Mouse (Mus musculus) midbrain, embryonic 15.5 days (tissue): ENCODE measurements around the gene Pdgfd. TPM values are rescaled to one million over a fixed set of nuclear protein-coding genes. Genes with fewer than 3 reads are reported as not detected.
"Not testable (repeated sequence)": the region's sequence is repeated elsewhere in the genome, so short reads cannot be mapped to it uniquely, and the experiment has no call there.

ENCODE experiments used
- ATAC-seq: fragments of 200-750 bp; cut with Nextera tagmentation; replicated peaks from 2 replicates; pipeline ENCODE4 v1.8.0; 2017; ENCODE audit warnings: moderate TSS enrichment
- H3K27ac ChIP-seq: fragments of 300-500 bp; sonication (generic); 2 replicates; pipeline ENCODE4 v1.5.1; 2015; ENCODE audit warnings: mild to moderate bottlenecking, inconsistent platforms
- H3K27me3 ChIP-seq: fragments of 300-500 bp; sonication (generic); replicated peaks from 2 replicates; pipeline ENCODE4 v1.6.1; 2015; ENCODE audit warnings: inconsistent platforms
- H3K36me3 ChIP-seq: fragments of 300-500 bp; sonication (generic); replicated peaks from 2 replicates; pipeline ENCODE4 v1.6.1; 2015; ENCODE audit warnings: inconsistent platforms
- H3K4me1 ChIP-seq: fragments of 300-500 bp; sonication (generic); 2 replicates; pipeline ENCODE4 v1.6.1; 2015; ENCODE audit warnings: inconsistent platforms
- H3K4me2 ChIP-seq: fragments of 300-500 bp; sonication (generic); 2 replicates; pipeline ENCODE4 v1.6.1; 2015; ENCODE audit warnings: inconsistent platforms, mild to moderate bottlenecking, moderate library complexity
- H3K4me3 ChIP-seq: fragments of 300-500 bp; sonication (generic); 2 replicates; pipeline ENCODE4 v1.5.1; 2015; ENCODE audit warnings: mild to moderate bottlenecking, inconsistent platforms
- H3K9ac ChIP-seq: fragments of 300-500 bp; sonication (generic); 2 replicates; pipeline ENCODE4 v1.6.1; 2015; ENCODE audit warnings: mild to moderate bottlenecking, inconsistent platforms
- H3K9me3 ChIP-seq: fragments of 300-500 bp; sonication (generic); 2 replicates; pipeline ENCODE4 v1.6.1; 2016; ENCODE audit warnings: inconsistent platforms
- WGBS: fragments of 180-500 bp; shearing (Covaris S2); methylation state at CpG from one replicate; pipeline ENCODE4 v1.1.7; 2015; ENCODE audit warnings: mixed read lengths; 5-methylcytosine and 5-hydroxymethylcytosine counted together
- polyA plus RNA-seq: library from polyadenylated mRNA; unstranded; fragments of >200 nt; fragmentation: Nextera tagmentation; extraction: Ambion mirVana; gene quantifications from 2 replicates; pipeline ENCODE4 v1.2.1, GENCODE M21; 2015

The Pdgfd gene
- polyA plus RNA-seq, result 2.4 and 2.6 TPM in 2 replicates

GRCm38 (mm10) chr9:6168391-6169037, at the start of gene Pdgfd:
Pdgfd (plus strand) TSS chr9:6168584.
- Histone ChIP-seq H3K4me1 (peaks cover 6% of the 10 kb centered on the region; the same call in 1 of the 2 replicates), H3K27ac (no peak within 1 kb of the TSS), H3K4me3 (peak within 1 kb of the TSS; percentile 38), H3K9ac (peak within 1 kb of the TSS; percentile 25; the same call in 1 of the 2 replicates), H3K9me3 (no peaks in the 10 kb centered on the region), H3K36me3 (no peaks in the 10 kb centered on the region), H3K27me3 (no peaks in the 10 kb centered on the region), H3K4me2 (peak within 1 kb of the TSS; percentile 77)
- peak; percentile 93 for ATAC-seq
- under 1% methylated on average over 32 of the region's 32 CpGs for whole genome bisulfite sequencing

- Histone ChIP-seq H3K36me3 (no peaks in the 10 kb centered on the region), H3K4me2 (peak overlapping the region; percentile 77), H3K4me3 (peak overlapping the region; percentile 38), H3K9me3 (no peaks in the 10 kb centered on the region), H3K27ac (no peak overlapping the region), H3K9ac (no peak overlapping the region), H3K4me1 (peaks cover 6% of the 10 kb centered on the region; the same call in 1 of the 2 replicates), H3K27me3 (no peaks in the 10 kb centered on the region)
- 55% methylated on average over 3 of the region's 3 CpGs for WGBS
- peak; percentile 26 for ATAC-seq
These were observed 651 bp downstream of the Pdgfd start for GRCm38 (mm10) chr9:6169038-6169431.

- H3K9me3 ChIP-seq, result no peaks in the 10 kb centered on the region
- no peak overlapping the region for H3K9ac ChIP-seq
- 91% methylated on average over 9 of the region's 9 CpGs for WGBS
- H3K4me2 ChIP-seq, result no peak overlapping the region
- ATAC-seq, result no peak
- no peaks in the 10 kb centered on the region for H3K36me3 ChIP-seq
- no peak overlapping the region for H3K4me3 ChIP-seq
- H3K27me3 ChIP-seq, result no peaks in the 10 kb centered on the region
- peaks cover 6% of the 10 kb centered on the region; the same call in 1 of the 2 replicates for H3K4me1 ChIP-seq
- H3K27ac ChIP-seq, result no peak overlapping the region
These were observed 2.6 kb downstream of the Pdgfd start for GRCm38 (mm10) chr9:6170962-6171361.

GRCm38 (mm10) chr9:6173276-6173675, 4.9 kb downstream of the Pdgfd start:
- ATAC-seq, result no peak

GRCm38 (mm10) chr9:6175731-6176130, 7.3 kb downstream of the Pdgfd start:
- Histone ChIP-seq H3K9ac (no peak overlapping the region), H3K4me3 (no peak overlapping the region), H3K27me3 (no peaks in the 10 kb centered on the region), H3K4me1 (no peaks in the 10 kb centered on the region), H3K4me2 (no peak overlapping the region), H3K27ac (no peak overlapping the region), H3K9me3 (no peaks in the 10 kb centered on the region), H3K36me3 (no peaks in the 10 kb centered on the region)
- 92% methylated on average over 4 of the region's 4 CpGs for WGBS
- no peak for ATAC-seq

More at GRCm38 (mm10) chr9:6173276-6173675, 4.9 kb downstream of the Pdgfd start:
- 87% methylated on average over 1 of the region's 1 CpGs for WGBS
- Histone ChIP-seq H3K36me3 (no peaks in the 10 kb centered on the region), H3K9ac (no peak overlapping the region), H3K4me2 (no peak overlapping the region), H3K4me3 (no peak overlapping the region), H3K4me1 (peaks cover 5% of the 10 kb centered on the region; the same call in 1 of the 2 replicates), H3K27me3 (no peaks in the 10 kb centered on the region), H3K27ac (no peak overlapping the region), H3K9me3 (no peaks in the 10 kb centered on the region)

- Histone ChIP-seq H3K36me3 (no peaks in the 10 kb centered on the region), H3K9ac (no peak overlapping the region), H3K9me3 (no peaks in the 10 kb centered on the region), H3K27me3 (no peaks in the 10 kb centered on the region), H3K4me1 (no peaks in the 10 kb centered on the region), H3K4me2 (no peak overlapping the region), H3K4me3 (no peak overlapping the region), H3K27ac (no peak overlapping the region)
- ATAC-seq, result no peak
- WGBS, result 89% methylated on average over 3 of the region's 3 CpGs
These were observed 14.0 kb downstream of the Pdgfd start for GRCm38 (mm10) chr9:6182307-6182923.

- WGBS, result 30% methylated on average over 3 of the region's 3 CpGs
- no peak overlapping the region for H3K9ac ChIP-seq
- no peaks in the 10 kb centered on the region for H3K9me3 ChIP-seq
- H3K27me3 ChIP-seq, result no peaks in the 10 kb centered on the region
- H3K4me2 ChIP-seq, result no peak overlapping the region
- no peaks in the 10 kb centered on the region for H3K36me3 ChIP-seq
- H3K4me3 ChIP-seq, result no peak overlapping the region
- peak; percentile 71 for ATAC-seq
- no peaks in the 10 kb centered on the region for H3K4me1 ChIP-seq
- no peak overlapping the region for H3K27ac ChIP-seq
These were observed 19.6 kb downstream of the Pdgfd start for GRCm38 (mm10) chr9:6187955-6188354.

GRCm38 (mm10) chr9:6193352-6193751, 25.0 kb downstream of the Pdgfd start:
- no peak overlapping the region for H3K4me3 ChIP-seq
- H3K36me3 ChIP-seq, result no peaks in the 10 kb centered on the region
- H3K4me2 ChIP-seq, result no peak overlapping the region
- H3K9me3 ChIP-seq, result no peaks in the 10 kb centered on the region
- no peak overlapping the region for H3K27ac ChIP-seq
- no peak overlapping the region for H3K9ac ChIP-seq
- H3K27me3 ChIP-seq, result no peaks in the 10 kb centered on the region
- 50% methylated on average over 1 of the region's 1 CpGs for WGBS
- no peak for ATAC-seq
- no peaks in the 10 kb centered on the region for H3K4me1 ChIP-seq

GRCm38 (mm10) chr9:6212862-6213261, 44.5 kb downstream of the Pdgfd start:
- no peaks in the 10 kb centered on the region for H3K27me3 ChIP-seq
- no peak overlapping the region for H3K27ac ChIP-seq
- H3K9ac ChIP-seq, result no peak overlapping the region
- no peaks in the 10 kb centered on the region for H3K9me3 ChIP-seq
- no peaks in the 10 kb centered on the region for H3K4me1 ChIP-seq
- ATAC-seq, result no peak
- H3K4me2 ChIP-seq, result no peak overlapping the region
- no peak overlapping the region for H3K4me3 ChIP-seq
- 76% methylated on average over 5 of the region's 5 CpGs for WGBS
- no peaks in the 10 kb centered on the region for H3K36me3 ChIP-seq

GRCm38 (mm10) chr9:6217505-6217904, 49.1 kb downstream of the Pdgfd start:
- ATAC-seq, result no peak
- Histone ChIP-seq H3K36me3 (no peaks in the 10 kb centered on the region), H3K27me3 (no peaks in the 10 kb centered on the region), H3K4me2 (no peak overlapping the region), H3K4me3 (no peak overlapping the region), H3K27ac (no peak overlapping the region), H3K4me1 (no peaks in the 10 kb centered on the region), H3K9ac (no peak overlapping the region), H3K9me3 (no peaks in the 10 kb centered on the region)
- 63% methylated on average over 1 of the region's 1 CpGs for WGBS

- ATAC-seq, H3K9ac ChIP-seq, H3K9me3 ChIP-seq, H3K27me3 ChIP-seq, H3K4me1 ChIP-seq, H3K4me3 ChIP-seq, H3K4me2 ChIP-seq, H3K36me3 ChIP-seq, H3K27ac ChIP-seq: not testable (repeated sequence)
- 90% methylated on average over 1 of the region's 1 CpGs for WGBS
These were observed 67.6 kb downstream of the Pdgfd start for GRCm38 (mm10) chr9:6235982-6236381.

GRCm38 (mm10) chr9:6250320-6250719, 81.9 kb downstream of the Pdgfd start:
- H3K27ac ChIP-seq, result no peak overlapping the region
- no peak overlapping the region for H3K4me2 ChIP-seq
- peak; percentile 63 for ATAC-seq
- no peak overlapping the region for H3K4me3 ChIP-seq
- H3K9me3 ChIP-seq, result no peaks in the 10 kb centered on the region
- no peaks in the 10 kb centered on the region for H3K36me3 ChIP-seq
- H3K27me3 ChIP-seq, result no peaks in the 10 kb centered on the region
- WGBS, result 61% methylated on average over 1 of the region's 1 CpGs
- H3K4me1 ChIP-seq, result no peaks in the 10 kb centered on the region
- no peak overlapping the region for H3K9ac ChIP-seq

GRCm38 (mm10) chr9:6251990-6252389, 83.6 kb downstream of the Pdgfd start:
- ATAC-seq, result no peak
- Histone ChIP-seq H3K27ac (no peak overlapping the region), H3K4me1 (no peaks in the 10 kb centered on the region), H3K9ac (no peak overlapping the region), H3K9me3 (no peaks in the 10 kb centered on the region), H3K4me3 (no peak overlapping the region), H3K27me3 (no peaks in the 10 kb centered on the region), H3K4me2 (no peak overlapping the region), H3K36me3 (no peaks in the 10 kb centered on the region)
- WGBS, result 73% methylated on average over 2 of the region's 2 CpGs
